Mouse (Mus musculus) bone marrow macrophage, adult 2 months (primary cell): Measurements from ENCODE around the gene Arhgef28. TPM values are rescaled to one million over a fixed set of nuclear protein-coding genes. Genes with fewer than 3 reads are reported as not detected.
A peak's percentile ranks its signal among the peaks of the same experiment; 100 is the strongest.

Experiments used
- H3K27ac ChIP-seq: 2 replicates; pipeline ENCODE4 v1.5.1; 2012; ENCODE audit warnings: low read depth, low read length; ENCODE audit not compliant: insufficient read depth
- H3K4me1 ChIP-seq: 2 replicates; pipeline ENCODE4 v1.6.1; 2012; ENCODE audit warnings: low read length; ENCODE audit not compliant: control insufficient read depth, insufficient read depth
- H3K4me3 ChIP-seq: 2 replicates; pipeline ENCODE4 v1.5.1; 2012; ENCODE audit warnings: mild to moderate bottlenecking, low read length, moderate library complexity; ENCODE audit not compliant: insufficient read depth
- CTCF ChIP-seq: IDR thresholded peaks from 2 replicates; pipeline ENCODE4 v1.5.1; 2012; ENCODE audit warnings: low read depth, mild to moderate bottlenecking, low read length, moderate library complexity
- POLR2A ChIP-seq: IDR thresholded peaks from 2 replicates; pipeline ENCODE4 v1.6.1; 2012; ENCODE audit warnings: mild to moderate bottlenecking, low read depth, low read length, borderline replicate concordance
- polyA plus RNA-seq: library from polyadenylated mRNA; stranded (reverse); fragments of >200 nt; gene quantifications from 2 replicates; pipeline ENCODE4 v1.2.4, GENCODE M21; 2012; ENCODE audit not compliant: missing spikeins, insufficient read depth, insufficient read length

The Arhgef28 gene
- polyA plus RNA-seq, 1 experiment, result not detected

DNA sequence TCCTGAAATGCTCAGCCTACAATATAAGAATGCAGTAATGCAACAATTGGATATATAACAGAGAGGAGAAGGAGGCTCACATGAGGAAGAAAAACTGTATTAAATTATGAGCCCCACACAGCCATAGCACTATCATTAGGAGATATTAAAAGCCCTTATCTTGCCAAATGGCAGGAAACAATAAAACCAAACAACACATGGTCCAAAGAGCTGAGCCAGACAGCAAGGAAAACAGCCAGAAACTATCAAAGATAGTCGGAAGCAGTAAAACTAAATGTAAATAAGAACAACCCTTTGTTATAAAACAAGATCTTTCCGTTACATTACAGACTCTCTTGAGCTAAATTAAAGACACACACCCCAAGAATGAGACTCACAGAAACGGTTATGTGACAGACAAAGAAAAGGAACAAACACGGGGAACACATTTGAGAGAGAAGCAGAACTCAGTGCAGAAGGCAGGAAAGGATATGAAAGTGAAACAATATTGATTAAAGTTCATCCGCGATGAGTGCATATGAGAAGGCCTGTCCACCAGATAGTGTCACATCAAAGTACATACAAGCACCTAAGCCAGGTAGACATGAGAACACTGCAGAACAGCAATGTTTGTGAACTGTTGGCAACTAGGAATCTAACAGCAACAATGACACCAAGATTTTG, 231.6 kb downstream of the Arhgef28 start:
- TF ChIP-seq CTCF (no peak), POLR2A (no peak)
- Histone ChIP-seq H3K4me3 (no peak overlapping the region), H3K27ac (no peak overlapping the region), H3K4me1 (peaks cover 9% of the 10 kb centered on the region)

GRCm38 (mm10) chr13:97973915-97974314, 232.3 kb downstream of the Arhgef28 start:
- peaks cover 9% of the 10 kb centered on the region for H3K4me1 ChIP-seq
- no peak overlapping the region for H3K27ac ChIP-seq
- no peak overlapping the region for H3K4me3 ChIP-seq
- TF ChIP-seq CTCF (no peak), POLR2A (no peak)

GRCm38 (mm10) chr13:97966077-97966476, 240.2 kb downstream of the Arhgef28 start:
- TF ChIP-seq POLR2A, result no peak
- TF ChIP-seq CTCF, result no peak
- no peak overlapping the region for H3K27ac ChIP-seq
- no peak overlapping the region for H3K4me3 ChIP-seq
- H3K4me1 ChIP-seq, result no peaks in the 10 kb centered on the region

DNA sequence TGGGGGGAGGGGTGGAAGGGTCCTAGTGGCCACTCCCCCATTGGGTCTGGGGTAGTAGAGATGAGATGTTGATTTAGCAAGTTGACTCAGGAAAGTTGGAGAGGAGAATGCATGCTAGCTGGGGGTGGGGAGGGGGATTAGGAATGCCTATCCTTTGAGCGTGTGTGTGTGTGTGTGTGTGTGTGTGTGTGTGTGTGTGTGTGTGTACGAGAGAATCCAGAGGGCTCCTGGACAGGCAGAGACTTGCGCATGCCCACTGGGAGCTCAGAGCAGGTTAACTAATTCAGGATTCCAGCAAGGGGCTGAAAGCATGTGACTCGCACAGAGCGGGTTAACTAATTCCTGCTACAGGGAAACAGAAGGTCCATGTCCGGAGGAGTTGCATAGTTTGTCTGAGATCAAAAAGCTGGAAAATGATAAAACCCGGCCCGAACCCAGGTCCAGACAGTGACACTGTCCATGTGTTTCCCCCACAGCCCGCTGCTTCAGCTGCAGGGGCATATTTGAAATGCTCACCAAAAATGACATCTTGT, 241.3 kb downstream of the Arhgef28 start:
- Histone ChIP-seq H3K4me3 (no peak overlapping the region), H3K27ac (no peak overlapping the region), H3K4me1 (no peaks in the 10 kb centered on the region)
- TF ChIP-seq POLR2A, result no peak
- TF ChIP-seq CTCF, result no peak

- no peak overlapping the region for H3K4me3 ChIP-seq
- peaks cover 6% of the 10 kb centered on the region for H3K4me1 ChIP-seq
- TF ChIP-seq CTCF (no peak), POLR2A (no peak)
- no peak overlapping the region for H3K27ac ChIP-seq
These were observed 246.1 kb downstream of the Arhgef28 start for GRCm38 (mm10) chr13:97960142-97960541.

DNA sequence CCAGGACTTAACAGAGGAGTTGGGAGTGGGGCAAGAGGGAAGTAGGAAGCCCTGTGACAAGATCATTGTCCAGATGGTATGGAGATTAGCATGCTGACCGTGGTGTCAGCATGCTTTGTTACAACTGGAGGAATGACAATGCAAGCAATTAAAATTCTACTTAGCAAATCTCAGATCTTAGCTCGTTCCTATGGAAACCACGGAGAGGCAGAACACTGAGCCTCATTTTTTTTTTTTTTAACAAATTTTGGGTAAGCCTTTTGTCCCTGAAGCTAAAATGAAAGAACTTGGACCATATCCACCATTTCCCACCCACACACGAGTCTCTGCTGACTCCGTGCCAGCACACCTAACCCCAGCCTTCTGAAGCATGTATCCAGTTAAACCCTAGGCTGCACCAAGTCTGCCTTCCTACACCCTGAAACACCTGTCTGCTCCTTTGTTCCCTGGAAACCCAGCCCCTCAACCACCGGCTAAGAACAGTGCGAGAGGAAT, 246.8 kb downstream of the Arhgef28 start:
- TF ChIP-seq POLR2A (no peak), CTCF (no peak)

GRCm38 (mm10) chr13:97955759-97956158, 250.5 kb downstream of the Arhgef28 start:
- no peak overlapping the region for H3K27ac ChIP-seq
- H3K4me1 ChIP-seq, result peaks cover 6% of the 10 kb centered on the region
- H3K4me3 ChIP-seq, result no peak overlapping the region
- TF ChIP-seq CTCF (no peak), POLR2A (no peak)

More for the DNA sequence above, 246.8 kb downstream of the Arhgef28 start:
- Histone ChIP-seq H3K27ac (no peak overlapping the region), H3K4me3 (peak overlapping the region; percentile 7; the same call in 1 of the 2 replicates), H3K4me1 (peaks cover 6% of the 10 kb centered on the region)

- Histone ChIP-seq H3K4me1 (peaks cover 6% of the 10 kb centered on the region), H3K27ac (no peak overlapping the region), H3K4me3 (no peak overlapping the region)
- no peak for TF ChIP-seq POLR2A
- no peak for TF ChIP-seq CTCF
These were observed 251.2 kb downstream of the Arhgef28 start for GRCm38 (mm10) chr13:97954956-97955496.

- Histone ChIP-seq H3K4me1 (peaks cover 2% of the 10 kb centered on the region; the same call in 1 of the 2 replicates), H3K27ac (no peak overlapping the region), H3K4me3 (no peak overlapping the region)
- TF ChIP-seq CTCF, result no peak
- no peak for TF ChIP-seq POLR2A
These were observed 252.2 kb downstream of the Arhgef28 start for GRCm38 (mm10) chr13:97954051-97954450.

GRCm38 (mm10) chr13:97953526-97953925, 252.7 kb downstream of the Arhgef28 start:
- TF ChIP-seq POLR2A (no peak), CTCF (no peak)
- H3K4me3 ChIP-seq, result no peak overlapping the region
- H3K4me1 ChIP-seq, result no peaks in the 10 kb centered on the region; the same call in 1 of the 2 replicates
- H3K27ac ChIP-seq, result no peak overlapping the region
